Mouse (Mus musculus) embryonic facial prominence, embryonic 10.5 days (tissue): Measurements from ENCODE around the gene Gpr25. TPM values are rescaled to one million over a fixed set of nuclear protein-coding genes. Genes with fewer than 3 reads are reported as not detected.

ENCODE experiments used
- DNase-seq: peaks from one replicate; pipeline ENCODE4 v3.0.0-alpha.2; 2017; ENCODE audit warnings: low spot score
- H3K27ac ChIP-seq: fragments of 300-500 bp; sonication (generic); replicated peaks from 2 replicates; pipeline ENCODE4 v1.5.1; 2016; ENCODE audit warnings: mild to moderate bottlenecking
- H3K27me3 ChIP-seq: fragments of 300-500 bp; sonication (generic); replicated peaks from 2 replicates; pipeline ENCODE4 v1.6.1; 2016; ENCODE audit warnings: low read depth, mild to moderate bottlenecking; ENCODE audit not compliant: poor library complexity, severe bottlenecking
- H3K36me3 ChIP-seq: fragments of 300-500 bp; sonication (generic); replicated peaks from 2 replicates; pipeline ENCODE4 v1.6.1; 2016; ENCODE audit warnings: mild to moderate bottlenecking, moderate library complexity
- H3K4me1 ChIP-seq: fragments of 300-500 bp; sonication (generic); 2 replicates; pipeline ENCODE4 v1.6.1; 2016
- H3K4me3 ChIP-seq: fragments of 300-500 bp; sonication (generic); 2 replicates; pipeline ENCODE4 v1.5.1; 2016; ENCODE audit warnings: mild to moderate bottlenecking, moderate library complexity
- H3K9me3 ChIP-seq: fragments of 300-500 bp; sonication (generic); 2 replicates; pipeline ENCODE4 v1.6.1; 2016; ENCODE audit warnings: mild to moderate bottlenecking
- WGBS: fragments of 180-500 bp; shearing (Covaris S2); methylation state at CpG from one replicate; pipeline ENCODE4 v1.1.7; 2016; 5-methylcytosine and 5-hydroxymethylcytosine counted together
- polyA plus RNA-seq: library from polyadenylated mRNA; unstranded; fragments of >200 nt; fragmentation: Nextera tagmentation; extraction: Ambion mirVana; gene quantifications from 2 replicates; pipeline ENCODE4 v1.2.1, GENCODE M21; 2016

Gpr25 gene
- polyA plus RNA-seq, 1 experiment from 2014 or later, result not detected

GRCm38 (mm10) chr1:136232285-136232926 is 28.3 kb downstream of the Gpr25 start:
- Histone ChIP-seq H3K4me3 (peak overlapping the region; percentile 79), H3K36me3 (peaks cover 2% of the 10 kb centered on the region), H3K27me3 (peaks cover 31% of the 10 kb centered on the region; the same call in 1 of the 2 replicates), H3K27ac (peak overlapping the region; percentile 94), H3K9me3 (no peaks in the 10 kb centered on the region), H3K4me1 (peaks cover 68% of the 10 kb centered on the region)
- DNase-seq, result peak; percentile 59
- WGBS, result 3% methylated on average over 9 of the region's 9 CpGs

- DNase-seq, result no peak
- WGBS, result 5% methylated on average over 6 of the region's 6 CpGs
- peak overlapping the region; percentile 79 for H3K4me3 ChIP-seq
- H3K9me3 ChIP-seq, result no peaks in the 10 kb centered on the region
- peak overlapping the region; percentile 94 for H3K27ac ChIP-seq
- peaks cover 29% of the 10 kb centered on the region; the same call in 1 of the 2 replicates for H3K27me3 ChIP-seq
- peaks cover 68% of the 10 kb centered on the region for H3K4me1 ChIP-seq
- H3K36me3 ChIP-seq, result peaks cover 10% of the 10 kb centered on the region
Observed at GRCm38 (mm10) chr1:136231596-136231995, 29.1 kb downstream of the Gpr25 start.

GRCm38 (mm10) chr1:136230201-136230600 is 30.5 kb downstream of the Gpr25 start:
- DNase-seq, result peak; percentile 52
- Histone ChIP-seq H3K36me3 (peaks cover 24% of the 10 kb centered on the region), H3K4me3 (peak overlapping the region; percentile 79), H3K27ac (peak overlapping the region; percentile 94), H3K27me3 (peaks cover 17% of the 10 kb centered on the region; the same call in 1 of the 2 replicates), H3K9me3 (no peaks in the 10 kb centered on the region), H3K4me1 (peaks cover 72% of the 10 kb centered on the region)
- WGBS, result 17% methylated on average over 11 of the region's 11 CpGs

- WGBS, result 8% methylated on average over 6 of the region's 6 CpGs
- Histone ChIP-seq H3K4me1 (peaks cover 63% of the 10 kb centered on the region), H3K27me3 (peaks cover 12% of the 10 kb centered on the region; the same call in 1 of the 2 replicates), H3K27ac (peak overlapping the region; percentile 94), H3K4me3 (peak overlapping the region; percentile 79; the same call in 1 of the 2 replicates), H3K36me3 (peaks cover 36% of the 10 kb centered on the region), H3K9me3 (no peaks in the 10 kb centered on the region)
- peak; percentile 20 for DNase-seq
Observed at GRCm38 (mm10) chr1:136229040-136229373, 31.7 kb downstream of the Gpr25 start.

GRCm38 (mm10) chr1:136228328-136229039 is 32.2 kb downstream of the Gpr25 start:
- Histone ChIP-seq H3K4me3 (peak overlapping the region; percentile 79; the same call in 1 of the 2 replicates), H3K4me1 (peaks cover 61% of the 10 kb centered on the region), H3K27me3 (peaks cover 12% of the 10 kb centered on the region; the same call in 1 of the 2 replicates), H3K27ac (peak overlapping the region; percentile 94), H3K9me3 (no peaks in the 10 kb centered on the region), H3K36me3 (peaks cover 41% of the 10 kb centered on the region)
- DNase-seq, result peak; percentile 20
- WGBS, result 19% methylated on average over 13 of the region's 13 CpGs

GRCm38 (mm10) chr1:136227870-136228269 is 32.8 kb downstream of the Gpr25 start:
- WGBS, result 74% methylated on average over 4 of the region's 4 CpGs
- peaks cover 57% of the 10 kb centered on the region for H3K4me1 ChIP-seq
- peak overlapping the region; percentile 94; the same call in 1 of the 2 replicates for H3K27ac ChIP-seq
- peaks cover 12% of the 10 kb centered on the region; the same call in 1 of the 2 replicates for H3K27me3 ChIP-seq
- no peak for DNase-seq
- no peaks in the 10 kb centered on the region for H3K9me3 ChIP-seq
- no peak overlapping the region for H3K4me3 ChIP-seq
- H3K36me3 ChIP-seq, result peaks cover 46% of the 10 kb centered on the region

GRCm38 (mm10) chr1:136226626-136227025 is 34.0 kb downstream of the Gpr25 start:
- Histone ChIP-seq H3K9me3 (no peaks in the 10 kb centered on the region), H3K36me3 (peaks cover 58% of the 10 kb centered on the region), H3K27ac (no peak overlapping the region), H3K27me3 (0 out of 2 replicates have a peak, but pooled peaks cover 8% of the 10 kb centered on the region), H3K4me1 (peaks cover 44% of the 10 kb centered on the region), H3K4me3 (no peak overlapping the region)
- no peak for DNase-seq
- 92% methylated on average over 8 of the region's 8 CpGs for whole genome bisulfite sequencing

GRCm38 (mm10) chr1:136225846-136226245 is 34.8 kb downstream of the Gpr25 start:
- peaks cover 66% of the 10 kb centered on the region for H3K36me3 ChIP-seq

GRCm38 (mm10) chr1:136223758-136224342 is 36.8 kb downstream of the Gpr25 start:
- H3K4me1 ChIP-seq, result peaks cover 23% of the 10 kb centered on the region
- no peak overlapping the region for H3K4me3 ChIP-seq
- DNase-seq, result no peak
- H3K27ac ChIP-seq, result no peak overlapping the region
- H3K9me3 ChIP-seq, result no peaks in the 10 kb centered on the region
- H3K36me3 ChIP-seq, result peaks cover 86% of the 10 kb centered on the region
- H3K27me3 ChIP-seq, result no peaks in the 10 kb centered on the region
- WGBS, result 90% methylated on average over 10 of the region's 10 CpGs

More at GRCm38 (mm10) chr1:136225846-136226245, 34.8 kb downstream of the Gpr25 start:
- Histone ChIP-seq H3K27me3 (0 out of 2 replicates have a peak, but pooled peaks cover 8% of the 10 kb centered on the region), H3K4me1 (peaks cover 36% of the 10 kb centered on the region), H3K4me3 (no peak overlapping the region), H3K9me3 (no peaks in the 10 kb centered on the region), H3K27ac (no peak overlapping the region)
- 93% methylated on average over 8 of the region's 8 CpGs for WGBS
- no peak for DNase-seq

GRCm38 (mm10) chr1:136222386-136222785 is 38.3 kb downstream of the Gpr25 start:
- no peak for DNase-seq

GRCm38 (mm10) chr1:136220037-136220871 is 40.4 kb downstream of the Gpr25 start:
- WGBS, result 78% methylated on average over 10 of the region's 10 CpGs
- no peaks in the 10 kb centered on the region for H3K27me3 ChIP-seq
- peaks cover 99% of the 10 kb centered on the region for H3K36me3 ChIP-seq
- no peaks in the 10 kb centered on the region for H3K9me3 ChIP-seq
- H3K4me3 ChIP-seq, result no peak overlapping the region
- H3K27ac ChIP-seq, result no peak overlapping the region; the same call in 1 of the 2 replicates
- peak; percentile 26 for DNase-seq
- peaks cover 8% of the 10 kb centered on the region; the same call in 1 of the 2 replicates for H3K4me1 ChIP-seq

More at GRCm38 (mm10) chr1:136222386-136222785, 38.3 kb downstream of the Gpr25 start:
- no peaks in the 10 kb centered on the region for H3K27me3 ChIP-seq
- peaks cover 12% of the 10 kb centered on the region; the same call in 1 of the 2 replicates for H3K4me1 ChIP-seq
- H3K36me3 ChIP-seq, result peaks cover 99% of the 10 kb centered on the region
- 90% methylated on average over 10 of the region's 10 CpGs for WGBS
- no peaks in the 10 kb centered on the region for H3K9me3 ChIP-seq
- no peak overlapping the region for H3K4me3 ChIP-seq
- no peak overlapping the region for H3K27ac ChIP-seq

GRCm38 (mm10) chr1:136214304-136214703 is 46.4 kb downstream of the Gpr25 start:
- Histone ChIP-seq H3K27ac (no peak overlapping the region), H3K27me3 (no peaks in the 10 kb centered on the region), H3K36me3 (peaks cover 80% of the 10 kb centered on the region), H3K4me1 (no peaks in the 10 kb centered on the region), H3K9me3 (no peaks in the 10 kb centered on the region), H3K4me3 (no peak overlapping the region)
- WGBS, result 86% methylated on average over 15 of the region's 15 CpGs
- DNase-seq, result no peak
